Mouse (Mus musculus) erythroblast, adult 5-6 weeks (primary cell): ENCODE data around the gene Cdh13. TPM values are rescaled to one million over a fixed set of nuclear protein-coding genes. Genes with fewer than 3 reads are reported as not detected.

Experiments
- ATAC-seq: replicated peaks from 2 replicates; pipeline ENCODE4 v1.8.0; 2016; ENCODE audit warnings: moderate number of reproducible peaks, mild to moderate bottlenecking, moderate TSS enrichment, inconsistent platforms; ENCODE audit not compliant: poor library complexity, low FRiP score, severe bottlenecking
- total RNA-seq, 2 experiments: library from RNA; stranded (forward) in 1 of 2; stranded (reverse) in 1 of 2; fragments of 150-400 nt in 1 of 2; fragments of 200-764, 138-1000 nt in 1 of 2; gene quantifications; 2 replicates each; pipeline versions ENCODE4 v1.2.3 to v1.2.4; 2015 to 2017; ENCODE audit warnings: low replicate concordance in 2 of 2

Cdh13 gene
- total RNA-seq, 2 experiments from 2014 or later: not detected

DNA sequence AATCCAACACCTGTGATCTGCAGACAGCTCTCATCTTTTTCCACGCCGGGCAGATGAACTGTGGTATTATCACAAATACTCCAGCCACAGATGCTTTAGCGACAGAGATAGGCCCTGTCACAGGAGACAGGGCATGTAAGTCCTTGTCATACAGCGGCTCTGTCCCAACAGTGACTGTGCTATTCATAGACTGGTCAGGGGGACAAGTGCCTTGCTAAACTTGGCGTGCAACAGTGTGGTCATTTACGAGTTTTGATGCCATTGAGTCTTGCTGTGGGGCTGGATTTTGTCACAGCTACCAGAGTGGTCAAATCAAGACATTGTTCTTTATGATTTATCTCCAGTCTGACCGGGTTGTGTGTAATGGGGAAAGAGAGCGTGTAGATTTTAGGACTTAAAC is 95.5 kb downstream of the Cdh13 start:
- ATAC-seq: no peak

DNA sequence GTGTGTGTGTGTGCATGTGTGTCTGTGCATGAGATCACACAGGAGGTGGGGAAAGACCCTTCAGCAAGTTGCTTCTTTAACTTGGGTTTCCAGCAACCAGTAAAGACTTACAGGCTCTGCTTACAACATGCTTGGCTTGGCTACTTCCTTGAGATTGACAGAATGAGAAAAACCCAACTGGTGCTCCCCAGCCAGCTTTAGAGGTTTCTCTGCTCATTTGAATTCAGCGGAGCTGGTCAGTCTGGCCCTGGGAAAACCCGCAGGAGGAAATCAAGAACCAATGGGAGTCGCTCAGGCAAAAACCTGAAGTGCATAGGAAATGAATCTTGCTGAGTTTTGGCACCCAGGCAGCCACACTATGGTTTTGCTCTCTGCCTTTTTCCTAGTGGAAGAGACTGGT is 96.1 kb downstream of the Cdh13 start:
- no peak for ATAC-seq

DNA sequence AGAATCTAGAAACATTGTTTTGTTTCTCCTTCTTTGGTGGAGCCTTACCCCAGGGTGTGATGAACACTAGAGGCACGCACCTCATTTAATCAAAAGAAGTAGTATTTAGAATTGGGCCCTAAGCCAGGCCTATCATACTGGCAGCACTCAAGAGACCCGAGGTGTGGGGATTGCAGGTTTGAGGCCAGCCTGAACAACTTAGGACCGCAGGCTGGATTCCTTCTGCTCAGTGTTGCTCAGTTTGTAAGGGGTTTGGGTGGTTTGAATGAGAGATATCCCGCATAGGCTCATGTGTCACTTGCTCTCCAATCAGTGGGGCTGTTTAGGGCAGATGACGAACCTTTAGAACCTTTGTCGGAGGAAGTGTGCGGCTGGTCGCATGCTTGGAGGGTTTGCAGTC is 96.5 kb downstream of the Cdh13 start:
- ATAC-seq: no peak

DNA sequence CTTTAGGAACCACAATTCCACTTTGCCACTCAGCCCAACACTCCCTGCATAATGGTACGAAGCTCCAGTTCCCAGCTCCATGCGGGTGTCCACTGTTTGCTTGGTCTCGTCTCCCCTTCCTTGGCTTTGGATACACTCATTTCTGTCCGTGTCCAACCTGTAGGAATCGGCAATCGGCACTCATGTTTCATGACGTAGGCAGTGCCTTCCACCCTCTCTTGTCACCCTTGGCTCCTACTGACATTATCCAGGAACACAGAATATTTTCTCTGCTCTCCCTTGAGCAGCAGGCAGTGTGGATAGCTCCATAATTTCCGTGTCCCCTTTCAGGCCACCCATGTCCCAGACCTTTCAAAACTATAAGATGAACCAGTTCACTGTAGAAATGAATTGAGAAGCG is 97.2 kb downstream of the Cdh13 start:
- ATAC-seq: no peak

DNA sequence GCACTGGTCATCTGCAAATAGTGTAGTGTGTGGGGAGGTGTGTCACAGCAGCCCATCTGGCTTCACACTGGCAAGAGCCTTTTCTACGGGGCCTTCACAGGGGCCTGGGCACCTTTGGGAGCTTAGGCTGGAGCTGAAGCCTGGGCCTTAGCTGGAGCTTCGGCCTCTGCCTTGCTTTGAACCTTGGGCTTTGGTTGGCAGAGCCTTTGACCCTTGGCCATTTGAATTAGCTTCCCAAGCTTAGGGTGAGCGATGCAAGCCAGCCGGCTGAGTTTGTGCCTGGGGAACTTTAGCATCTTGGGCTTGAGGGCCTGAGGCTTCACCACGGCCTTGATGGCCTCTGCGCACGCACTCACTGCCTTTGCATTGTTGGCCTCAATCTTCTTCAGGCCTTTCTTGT is 98.1 kb downstream of the Cdh13 start:
- no peak for ATAC-seq

DNA sequence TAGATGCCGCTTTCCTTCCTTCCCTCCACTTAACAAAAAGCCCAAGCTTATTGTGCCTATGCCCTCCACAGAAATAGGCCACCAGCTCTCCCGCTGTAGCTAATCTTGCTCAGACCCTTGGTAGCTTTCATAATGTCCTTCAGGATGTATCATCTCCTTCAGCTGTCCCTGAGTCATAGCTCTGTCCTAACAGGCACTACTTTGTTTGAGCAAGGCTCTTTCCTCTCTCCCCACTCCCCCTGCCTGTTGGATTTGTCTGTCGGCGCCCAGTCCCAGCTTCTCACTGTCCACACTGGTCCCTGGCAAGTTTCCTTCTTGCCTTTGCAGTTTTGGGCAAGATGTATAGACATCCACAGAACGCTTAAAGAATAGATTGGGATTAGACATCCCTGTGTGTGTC is 100.8 kb downstream of the Cdh13 start:
- no peak for ATAC-seq

DNA sequence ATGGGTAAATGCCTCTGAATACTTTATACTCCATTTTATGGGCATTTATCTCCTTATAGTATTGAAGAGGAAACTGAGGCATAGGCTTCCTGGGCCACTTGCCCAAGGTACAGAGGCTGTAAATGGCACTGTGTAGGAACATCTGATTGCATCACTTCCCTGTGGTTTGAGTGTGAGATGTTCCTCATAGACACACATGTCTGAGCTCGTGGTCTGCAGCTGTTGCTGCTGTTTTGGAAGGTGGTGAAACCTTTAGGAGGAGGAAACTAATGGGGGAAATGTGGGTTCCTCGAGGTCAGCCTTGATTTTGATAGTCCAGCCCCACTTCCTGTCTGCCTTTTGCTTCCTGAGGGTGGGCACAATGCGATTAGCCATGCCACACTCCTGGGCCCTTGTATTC is 105.9 kb downstream of the Cdh13 start:
- no peak for ATAC-seq

DNA sequence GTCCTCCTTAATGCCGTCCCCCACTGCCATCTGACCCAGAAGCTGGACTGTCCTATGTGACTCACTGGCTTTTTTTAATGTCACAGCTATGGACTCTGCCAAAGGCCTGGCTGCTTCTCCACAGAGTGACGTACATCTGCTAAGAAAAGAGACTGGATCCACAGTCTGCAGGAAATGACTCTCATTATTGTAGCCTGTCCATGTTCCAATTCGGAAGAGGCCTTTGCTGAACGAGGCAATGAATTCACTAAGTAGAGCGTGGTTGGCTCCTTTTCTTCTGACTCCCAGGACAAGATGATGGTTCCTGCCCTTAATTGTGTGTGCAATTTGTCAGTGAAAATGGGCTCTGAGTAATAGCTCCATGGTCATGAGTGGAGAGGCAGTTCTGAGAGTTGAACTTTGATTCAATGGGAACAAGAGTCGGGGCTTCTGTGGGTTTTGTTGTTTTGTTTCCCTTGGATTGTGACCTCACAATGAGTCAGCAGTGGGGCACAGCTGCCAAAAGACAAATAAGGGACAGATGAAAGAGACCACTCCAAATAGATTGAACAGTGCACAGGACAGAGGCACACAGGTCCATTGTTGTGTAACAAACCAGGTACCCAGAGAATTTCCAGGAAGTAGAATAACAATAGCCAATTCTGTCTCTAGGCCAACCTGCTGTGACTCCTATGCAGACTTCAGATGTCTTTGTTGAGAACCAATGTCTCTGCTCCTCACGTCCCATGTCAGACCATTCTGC is 110.5 kb downstream of the Cdh13 start:
- ATAC-seq: no peak

DNA sequence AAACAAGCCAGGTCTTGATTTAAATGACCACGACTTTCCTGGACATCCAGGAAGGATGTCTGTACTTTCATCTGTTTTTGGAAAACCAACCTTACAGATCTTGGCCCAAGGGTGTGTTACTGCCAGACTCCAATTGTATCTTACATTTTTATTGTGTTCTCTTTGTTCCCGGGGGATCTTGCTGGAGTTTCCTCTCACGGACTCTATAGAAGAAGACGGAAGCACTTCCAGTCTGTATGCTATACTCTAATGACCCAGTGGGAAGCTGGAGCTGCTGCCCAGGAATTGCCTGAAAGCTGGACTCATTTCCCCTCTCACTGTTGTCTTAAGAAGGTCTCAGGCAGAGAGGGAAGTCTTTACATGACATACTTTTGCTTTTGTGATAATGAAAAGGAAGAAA is 111.6 kb downstream of the Cdh13 start:
- ATAC-seq: no peak

DNA sequence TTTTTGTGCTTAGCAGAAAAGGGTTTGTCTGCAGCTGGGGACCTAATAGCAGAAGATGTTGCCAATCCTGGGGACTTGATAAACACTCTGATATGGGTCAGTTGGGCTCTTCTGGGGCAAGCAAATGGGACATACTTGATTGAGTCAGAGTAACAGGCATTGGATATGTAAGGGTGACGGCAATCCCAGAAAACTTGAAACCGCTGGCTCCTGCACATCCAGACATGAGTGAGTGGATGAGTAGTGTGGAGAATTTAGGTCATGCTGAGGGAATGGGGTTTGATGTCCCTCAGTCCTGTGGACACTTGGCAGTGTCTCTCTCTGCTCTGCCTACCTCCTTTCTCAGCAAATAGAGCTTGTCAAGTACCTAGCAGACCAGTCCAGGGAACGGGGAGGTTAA is 121.3 kb downstream of the Cdh13 start:
- no peak for ATAC-seq

DNA sequence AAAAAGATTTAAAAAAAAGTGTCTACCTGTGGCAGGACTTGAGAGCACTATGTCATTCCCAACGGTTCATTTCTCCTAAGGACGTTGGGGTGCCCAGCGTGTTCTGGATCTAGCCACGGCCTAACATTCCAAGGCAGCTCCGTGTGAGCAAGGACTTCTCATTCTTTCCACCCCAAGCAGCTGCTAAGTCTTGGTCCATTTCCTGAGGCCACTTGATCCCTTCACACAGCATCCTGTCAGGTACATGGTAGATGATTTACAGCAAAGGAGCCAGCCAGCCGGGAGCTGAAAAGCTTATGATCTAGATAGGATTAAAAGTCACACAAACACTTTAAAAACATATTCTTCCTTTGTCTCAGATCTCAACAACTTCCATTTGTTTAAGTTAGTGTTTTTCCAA is 123.8 kb downstream of the Cdh13 start:
- no peak for ATAC-seq

DNA sequence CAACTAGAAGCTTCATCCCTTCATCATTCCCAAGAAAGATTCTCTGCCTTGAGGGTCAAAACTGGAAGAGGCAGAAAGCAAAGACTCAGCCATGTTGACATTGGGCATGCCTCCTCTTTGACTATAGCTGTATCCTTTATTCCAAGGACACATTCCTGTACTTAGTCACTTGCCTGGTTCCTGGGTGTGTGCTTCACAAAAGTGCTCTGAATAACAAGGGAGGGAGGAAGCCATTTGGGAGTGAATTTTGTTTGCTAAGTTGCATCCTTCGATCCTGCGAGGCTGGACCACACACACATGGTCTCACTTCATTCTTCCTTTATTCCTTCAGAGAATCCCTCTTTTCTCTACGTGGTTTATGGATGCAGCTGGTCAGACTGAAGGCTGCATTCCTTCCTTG is 125.9 kb downstream of the Cdh13 start:
- no peak for ATAC-seq

DNA sequence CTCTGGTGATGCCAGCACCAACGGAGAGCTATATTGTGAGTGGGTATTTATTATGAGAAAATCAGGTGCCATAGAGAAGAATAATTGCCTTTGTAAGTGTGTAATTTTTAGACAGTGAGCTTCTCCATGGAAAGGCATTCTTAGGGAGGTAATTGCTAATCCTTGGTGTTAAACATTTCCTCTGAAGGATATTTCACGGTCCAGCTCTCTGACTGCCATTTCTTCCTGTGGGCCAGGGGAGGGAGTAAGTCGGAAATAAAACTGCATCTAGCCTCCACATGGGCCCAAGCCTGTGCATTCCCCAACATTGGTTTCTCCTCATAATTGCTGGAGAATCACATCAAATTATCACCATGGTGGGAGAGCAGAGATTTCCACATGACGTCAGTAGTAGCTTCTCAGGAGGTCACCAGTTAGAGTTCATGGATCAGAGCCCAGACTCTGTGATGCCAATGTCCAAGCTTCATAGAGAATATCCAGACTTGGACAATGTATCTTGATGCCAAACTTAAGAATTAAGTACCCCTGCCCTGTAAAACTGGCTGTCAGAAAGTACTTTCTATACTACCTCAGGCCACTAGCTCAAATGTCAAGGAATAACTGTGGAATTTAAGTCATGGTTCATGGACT is 126.9 kb downstream of the Cdh13 start:
- no peak for ATAC-seq

DNA sequence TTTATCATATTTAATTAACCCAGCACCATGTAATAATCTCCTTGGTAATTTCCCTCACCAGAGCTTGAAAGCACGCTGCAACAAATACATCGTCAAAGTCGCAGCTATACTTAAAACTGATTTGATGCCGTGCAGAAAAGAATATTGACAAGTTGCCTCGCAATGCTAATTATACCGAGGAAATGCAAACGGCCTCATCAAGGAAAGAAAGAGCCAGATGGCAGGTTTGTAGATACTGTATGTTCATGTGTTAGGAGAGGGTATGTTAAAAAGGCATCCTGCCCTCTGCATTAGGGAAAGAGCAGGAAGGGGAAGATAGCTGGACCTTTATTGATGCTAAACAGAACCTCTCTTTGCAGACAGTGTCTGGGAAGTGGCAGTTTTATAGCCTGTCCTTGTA is 132.1 kb downstream of the Cdh13 start:
- ATAC-seq: no peak

DNA sequence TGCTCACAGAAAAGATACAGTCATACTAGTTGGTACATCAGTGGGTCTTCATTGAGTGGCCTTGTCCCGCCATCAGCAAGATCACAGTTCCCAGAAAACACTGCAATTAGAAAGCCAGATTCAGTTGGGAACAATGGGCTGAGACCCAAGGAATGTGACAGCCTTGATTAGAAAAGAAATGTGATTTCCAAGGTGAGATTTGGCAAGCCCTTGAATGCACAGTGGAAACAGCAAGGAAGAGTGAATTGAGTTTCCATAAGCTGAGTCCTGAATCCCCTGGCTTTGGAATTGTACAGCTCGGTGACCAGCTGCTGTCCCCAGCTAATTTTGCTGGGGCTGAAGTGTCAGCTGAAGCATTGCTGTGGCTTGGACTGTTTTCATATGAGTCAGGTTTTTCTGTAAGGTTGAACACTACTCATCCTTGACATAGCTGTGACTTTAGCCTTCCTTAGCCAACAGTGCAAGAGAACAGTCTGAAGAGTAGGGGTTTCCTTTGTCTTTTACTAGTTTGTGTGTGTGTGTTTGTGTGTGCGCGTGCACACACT is 133.3 kb downstream of the Cdh13 start:
- no peak for ATAC-seq

DNA sequence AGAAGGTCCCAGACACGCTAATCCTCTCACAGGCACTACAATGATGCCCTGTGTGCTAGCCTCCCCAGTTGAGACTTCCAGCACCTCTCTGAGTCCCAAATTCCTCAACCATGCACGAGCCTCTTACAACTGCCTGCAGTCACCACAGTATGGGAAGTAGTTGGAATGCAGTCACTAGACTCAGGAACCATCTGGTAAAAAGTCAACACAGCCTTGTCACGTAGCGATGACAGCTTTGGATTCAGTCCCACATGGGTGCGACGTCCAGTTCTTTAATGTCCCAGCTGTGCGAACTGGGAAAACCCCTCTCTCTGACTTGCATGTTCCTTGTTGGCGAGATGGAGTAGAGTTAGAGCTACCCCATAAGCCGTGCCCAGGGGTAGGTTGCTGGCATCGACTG is 139.1 kb downstream of the Cdh13 start:
- ATAC-seq: no peak

DNA sequence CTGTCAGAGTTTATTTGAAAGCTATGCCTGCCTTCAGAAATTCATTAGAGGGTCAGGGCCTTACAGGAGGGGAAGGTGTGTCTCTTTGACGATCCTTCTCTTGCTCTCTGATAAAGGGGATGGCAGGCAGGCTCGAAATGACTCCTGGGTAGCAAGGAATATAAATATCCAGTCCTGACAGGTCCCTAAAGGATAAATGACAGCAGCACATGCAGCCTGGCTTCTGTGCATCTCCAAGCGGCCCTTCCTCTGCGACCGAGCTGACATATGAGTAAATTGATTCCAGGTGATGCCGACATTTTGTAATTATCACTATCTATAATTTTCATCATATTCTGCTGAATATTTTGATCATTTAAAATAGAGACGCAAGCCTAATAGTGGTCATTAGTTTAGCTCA is 145.4 kb downstream of the Cdh13 start:
- ATAC-seq: no peak

DNA sequence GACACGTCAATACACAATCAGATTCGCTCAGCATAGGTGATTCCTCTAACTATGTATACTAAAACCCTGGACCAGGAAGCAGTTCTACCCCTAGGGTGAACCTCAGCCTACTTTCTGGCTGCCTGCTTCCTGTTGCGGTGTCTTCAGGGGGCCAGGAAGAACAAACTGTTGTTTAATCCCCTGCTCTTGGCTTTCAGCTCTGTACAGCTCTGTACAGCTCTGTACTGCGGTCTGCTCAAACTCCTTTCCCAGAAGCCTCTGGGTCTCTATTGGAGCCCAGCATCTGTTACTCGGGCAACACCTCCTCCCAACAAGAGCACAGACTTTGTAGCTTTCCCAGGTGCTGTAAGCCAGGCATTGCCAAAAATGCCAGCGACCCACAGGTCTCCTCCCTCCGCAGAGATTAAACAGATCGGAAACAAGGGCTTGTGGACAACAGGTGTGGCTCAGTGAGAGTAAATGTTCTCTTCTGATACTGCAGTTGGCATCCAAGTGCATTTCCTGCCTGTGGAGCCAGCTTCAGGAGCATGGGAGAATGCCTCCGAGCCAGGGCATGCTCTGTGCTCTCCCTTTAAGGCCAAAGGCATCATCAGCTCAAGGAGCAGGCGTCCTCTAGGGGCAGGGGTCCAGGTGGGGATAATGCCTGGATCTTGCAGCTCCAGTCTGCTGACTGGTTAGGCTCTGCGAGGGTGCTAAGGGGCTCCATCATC is 148.4 kb downstream of the Cdh13 start:
- ATAC-seq: no peak

DNA sequence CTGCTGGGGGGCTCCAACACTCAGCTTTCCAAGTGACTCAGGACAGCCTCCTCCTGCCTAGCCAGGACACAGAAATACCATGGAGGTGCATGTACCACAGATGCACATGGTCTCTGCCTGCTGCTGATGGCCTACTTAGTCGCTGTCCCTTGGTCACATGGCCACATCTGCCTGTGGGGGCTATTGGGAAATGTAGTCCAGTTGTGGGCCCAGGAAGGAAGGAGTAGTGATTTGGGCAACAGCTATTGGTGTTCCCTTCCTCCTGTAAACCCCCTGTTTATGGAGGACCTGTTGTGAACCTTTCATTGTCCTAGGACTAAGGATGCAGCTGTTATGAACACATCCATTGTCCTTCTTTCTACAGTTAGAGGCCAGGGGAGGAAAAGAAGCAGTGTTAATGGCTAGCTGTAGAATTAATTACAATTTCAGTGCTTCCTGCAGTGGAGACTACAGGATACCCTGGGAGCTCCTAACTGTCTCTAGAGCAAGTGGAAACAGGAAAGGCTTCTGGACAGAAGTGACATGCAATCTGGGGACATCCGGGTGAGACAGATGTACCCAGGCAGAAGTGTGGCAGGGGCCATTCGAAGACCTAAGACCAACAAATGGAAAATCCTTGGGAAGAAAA is 150.1 kb downstream of the Cdh13 start:
- ATAC-seq: no peak

DNA sequence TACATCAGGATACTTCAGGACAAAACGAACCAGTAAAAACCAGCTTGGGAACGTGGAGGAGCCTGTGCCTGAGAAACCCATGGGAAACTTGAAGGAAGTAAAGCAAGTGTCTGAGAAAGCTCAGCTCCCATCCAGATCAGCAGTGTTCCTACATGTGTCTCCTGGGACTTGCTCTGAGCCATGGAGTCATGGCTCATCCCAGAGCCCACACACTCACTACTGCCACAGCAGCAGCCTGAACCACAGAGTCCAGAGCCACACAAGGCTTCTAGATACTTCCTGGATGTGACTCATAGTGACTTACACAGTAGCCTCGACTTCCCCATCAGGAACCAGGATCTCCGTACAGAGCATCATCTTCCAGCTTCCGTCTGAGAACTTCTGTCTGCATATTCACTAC is 153.2 kb downstream of the Cdh13 start:
- ATAC-seq: no peak

DNA sequence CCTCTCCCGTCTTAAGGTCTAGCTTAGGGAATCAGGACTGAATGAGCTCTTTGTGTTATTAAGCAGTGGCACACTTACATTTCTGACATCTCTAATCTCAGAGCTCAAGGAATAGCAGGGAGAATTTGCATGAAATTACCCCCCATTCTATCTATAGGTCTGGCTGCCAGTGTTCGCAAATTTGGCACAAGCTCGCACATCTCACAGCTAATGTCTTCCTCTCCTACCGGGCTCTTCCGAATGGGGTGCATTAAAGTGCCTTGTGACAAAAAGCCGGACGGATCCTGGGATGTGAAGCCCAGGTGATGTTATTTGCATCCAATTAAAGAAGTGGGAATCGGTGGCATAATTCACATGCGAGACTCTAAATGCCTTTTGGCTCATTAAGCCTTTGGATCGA is 153.6 kb downstream of the Cdh13 start:
- no peak for ATAC-seq
